Mouse (Mus musculus) embryonic facial prominence, embryonic 14.5 days (tissue): ENCODE results near the gene Swsap1. TPM values are rescaled to one million over a fixed set of nuclear protein-coding genes. Genes with fewer than 3 reads are reported as not detected.
A peak's percentile ranks its signal among the peaks of the same experiment; 100 is the strongest.

Experiments used
- ATAC-seq: fragments of 200-750 bp; cut with Nextera tagmentation; 2 replicates; pipeline ENCODE4 v1.8.0; 2017; ENCODE audit warnings: low read depth, moderate number of reproducible peaks, moderate TSS enrichment
- DNase-seq: peaks from one replicate; pipeline ENCODE4 v3.0.0-alpha.2; 2015; ENCODE audit warnings: low spot score
- H3K27ac ChIP-seq: fragments of 300-500 bp; sonication (generic); replicated peaks from 2 replicates; pipeline ENCODE4 v1.5.1; 2014; ENCODE audit warnings: low read depth, mild to moderate bottlenecking, low read length, moderate library complexity
- H3K27me3 ChIP-seq: fragments of 300-500 bp; sonication (generic); replicated peaks from 2 replicates; pipeline ENCODE4 v1.6.1; 2014; ENCODE audit warnings: low read length; ENCODE audit not compliant: control insufficient read depth, insufficient read depth
- H3K36me3 ChIP-seq: fragments of 300-500 bp; sonication (generic); 2 replicates; pipeline ENCODE4 v1.6.1; 2014; ENCODE audit warnings: low read length, mixed read lengths; ENCODE audit not compliant: control insufficient read depth, insufficient read depth
- H3K4me1 ChIP-seq: fragments of 300-500 bp; sonication (generic); 2 replicates; pipeline ENCODE4 v1.6.1; 2014; ENCODE audit warnings: antibody characterized with exemption, low read length; ENCODE audit not compliant: control insufficient read depth, insufficient read depth
- H3K4me2 ChIP-seq: fragments of 300-500 bp; sonication (generic); 2 replicates; pipeline ENCODE4 v1.6.1; 2014; ENCODE audit warnings: low read depth, mild to moderate bottlenecking, low read length, moderate library complexity, mixed read lengths
- H3K4me3 ChIP-seq: fragments of 300-500 bp; sonication (generic); 2 replicates; pipeline ENCODE4 v1.5.1; 2014; ENCODE audit warnings: low read depth, mild to moderate bottlenecking, low read length
- H3K9ac ChIP-seq: fragments of 300-500 bp; sonication (generic); 2 replicates; pipeline ENCODE4 v1.6.1; 2014; ENCODE audit warnings: low read depth, mild to moderate bottlenecking, low read length, moderate library complexity, mixed read lengths
- H3K9me3 ChIP-seq: fragments of 300-500 bp; sonication (generic); 2 replicates; pipeline ENCODE4 v1.6.1; 2016; ENCODE audit warnings: low read length; ENCODE audit not compliant: control insufficient read depth
- WGBS: fragments of 180-500 bp; shearing (Covaris S2); extraction: QIAGEN DNeasy Blood & Tissue Kit; methylation state at CpG from one replicate; pipeline ENCODE4 v1.1.7; 2014; 5-methylcytosine and 5-hydroxymethylcytosine counted together
- polyA plus RNA-seq: library from polyadenylated mRNA; unstranded; fragments of >200 nt; fragmentation: Nextera tagmentation; extraction: Ambion mirVana; gene quantifications from 2 replicates; pipeline ENCODE4 v1.2.1, GENCODE M21; 2014

The Swsap1 gene
- polyA plus RNA-seq, 1 experiment from 2014 or later: 9.5 TPM

DNA sequence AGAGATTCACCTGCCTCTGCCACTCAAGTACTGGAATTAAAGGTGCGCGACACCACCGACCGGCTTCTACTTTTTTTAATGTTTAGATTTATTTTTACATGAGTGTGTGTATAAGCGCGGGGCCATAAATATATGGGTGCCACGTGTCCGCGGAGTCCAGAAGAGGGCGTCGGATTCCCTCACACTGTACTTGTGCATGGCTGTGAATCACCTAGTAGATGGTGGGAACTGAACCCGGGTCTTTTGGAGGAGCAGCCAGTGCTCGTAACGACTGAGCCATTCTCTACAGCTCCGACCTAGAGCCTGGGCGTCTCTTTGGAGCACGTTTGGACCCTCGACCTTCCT, 358 bp upstream of the Swsap1 start:
- H3K27ac ChIP-seq: peak overlapping the region; percentile 74
- ATAC-seq (peak; percentile 66), DNase-seq (no peak)
- no peaks in the 10 kb centered on the region for H3K9me3 ChIP-seq
- peaks cover 5% of the 10 kb centered on the region; the same call in 1 of the 2 replicates for H3K4me1 ChIP-seq
- peak overlapping the region; percentile 57 for H3K9ac ChIP-seq
- WGBS: 2% methylated on average over 18 of the region's 18 CpGs
- peak overlapping the region; percentile 61 for H3K4me3 ChIP-seq
- peak overlapping the region; percentile 60 for H3K4me2 ChIP-seq
- peaks cover 10% of the 10 kb centered on the region for H3K27me3 ChIP-seq
- no peaks in the 10 kb centered on the region for H3K36me3 ChIP-seq

DNA sequence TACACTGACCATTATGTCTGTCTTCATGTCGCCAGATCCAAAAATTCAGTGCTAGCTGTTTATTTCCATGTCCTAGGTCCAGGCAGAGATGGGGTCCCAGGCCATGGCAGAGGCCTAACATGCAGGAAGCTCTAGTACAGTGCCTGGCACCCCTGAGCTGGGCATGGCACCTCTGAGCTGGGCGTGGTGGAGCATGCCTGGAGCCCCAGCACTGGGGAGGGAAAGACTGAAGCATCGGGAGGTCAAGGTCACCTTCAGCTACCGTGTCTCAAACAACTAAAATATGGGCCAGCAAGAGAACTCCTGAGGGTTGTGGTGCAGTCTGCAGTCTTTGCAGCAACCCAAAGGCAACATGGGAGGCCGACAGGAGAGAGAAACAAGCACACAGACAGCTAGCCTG, 2.8 kb downstream of the Swsap1 start:
- Histone ChIP-seq H3K27ac (no peak overlapping the region), H3K4me3 (no peak overlapping the region), H3K4me2 (no peak overlapping the region), H3K36me3 (no peaks in the 10 kb centered on the region), H3K9ac (no peak overlapping the region), H3K4me1 (peaks cover 13% of the 10 kb centered on the region), H3K9me3 (no peaks in the 10 kb centered on the region), H3K27me3 (peaks cover 42% of the 10 kb centered on the region)
- 79% methylated on average over 5 of the region's 5 CpGs for WGBS
- DNase-seq (no peak), ATAC-seq (no peak)

DNA sequence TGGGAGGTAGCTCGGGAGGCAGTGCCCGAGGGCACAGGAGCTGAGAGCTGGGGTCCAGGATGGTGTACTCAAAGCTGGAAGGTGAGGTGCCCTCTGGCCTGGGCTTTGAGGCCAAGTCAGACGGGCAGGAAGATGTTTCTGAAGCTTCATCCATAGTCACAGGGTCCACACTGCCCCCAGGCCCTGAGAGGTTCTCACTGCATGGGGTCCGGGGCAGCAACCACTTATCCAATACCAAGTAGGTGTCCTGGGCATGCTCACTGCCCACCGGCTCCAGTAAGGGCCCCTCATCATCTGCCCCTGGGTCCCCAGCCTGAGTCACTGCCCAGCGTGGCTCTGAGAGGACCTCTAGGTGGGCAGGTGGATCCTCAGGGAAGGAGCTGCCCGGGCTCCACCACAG, 3.7 kb downstream of the Swsap1 start:
- Histone ChIP-seq H3K27ac (no peak overlapping the region), H3K4me3 (no peak overlapping the region), H3K27me3 (peaks cover 48% of the 10 kb centered on the region), H3K4me2 (no peak overlapping the region), H3K4me1 (peaks cover 13% of the 10 kb centered on the region), H3K9me3 (no peaks in the 10 kb centered on the region), H3K36me3 (no peaks in the 10 kb centered on the region), H3K9ac (no peak overlapping the region)
- ATAC-seq: no peak
- DNase-seq: no peak
- WGBS: 88% methylated on average over 7 of the region's 7 CpGs

DNA sequence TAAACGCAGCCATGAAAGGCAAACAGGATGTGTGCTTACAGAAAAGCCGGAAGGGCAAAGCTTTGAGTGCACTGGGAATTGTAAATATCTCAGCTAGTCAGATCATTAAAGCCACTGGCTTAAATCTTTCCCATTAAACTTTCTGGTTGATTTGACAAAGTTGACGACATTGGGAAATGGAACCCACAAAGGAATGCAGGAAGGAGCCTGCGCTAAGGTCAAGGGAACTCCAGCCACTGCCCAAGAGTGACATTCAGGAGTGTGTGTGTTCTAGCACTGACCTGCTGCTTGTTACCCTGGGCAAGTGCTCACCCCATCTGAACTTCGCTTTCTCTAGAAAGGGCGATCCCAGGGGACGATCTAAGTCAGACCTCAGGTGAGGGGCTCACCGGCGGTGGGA, 4.6 kb downstream of the Swsap1 start:
- Histone ChIP-seq H3K27me3 (peaks cover 48% of the 10 kb centered on the region), H3K4me2 (no peak overlapping the region), H3K9ac (no peak overlapping the region), H3K36me3 (no peaks in the 10 kb centered on the region), H3K9me3 (no peaks in the 10 kb centered on the region), H3K4me3 (no peak overlapping the region), H3K27ac (no peak overlapping the region), H3K4me1 (peaks cover 13% of the 10 kb centered on the region)
- WGBS: 52% methylated on average over 9 of the region's 9 CpGs
- DNase-seq (no peak), ATAC-seq (no peak)

DNA sequence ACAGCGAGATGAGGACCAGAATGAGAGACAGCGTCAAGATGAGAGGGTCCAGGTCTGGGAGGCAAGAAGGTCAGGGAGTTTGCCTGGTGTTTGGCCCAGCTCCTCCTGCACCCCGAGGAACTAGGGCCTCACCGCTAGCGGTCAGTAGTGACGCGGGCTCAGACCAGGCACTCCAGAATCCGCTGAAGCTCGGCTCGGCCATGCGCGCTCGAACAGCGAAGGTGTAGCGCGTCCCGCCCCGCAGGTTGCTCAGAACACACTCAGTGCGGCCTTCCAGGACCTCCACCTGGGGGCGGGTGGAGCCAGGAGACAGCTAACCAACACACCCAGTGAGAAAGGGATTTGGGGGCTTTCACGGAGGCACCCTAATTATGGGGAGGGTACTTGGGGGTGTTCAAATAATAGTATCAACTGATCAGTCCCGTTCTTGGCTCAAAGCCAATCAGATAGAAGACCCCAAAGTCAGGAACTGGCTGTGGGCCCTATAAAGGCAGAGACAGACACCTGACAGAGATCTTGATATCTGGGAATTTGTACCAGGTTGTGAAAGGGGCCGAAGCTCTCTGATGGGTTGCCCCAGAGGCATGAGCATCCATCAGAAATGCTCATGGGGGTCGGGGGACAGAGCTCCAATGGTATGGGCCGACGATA, 5.1 kb downstream of the Swsap1 start:
- WGBS: 10% methylated on average over 26 of the region's 26 CpGs
- no peaks in the 10 kb centered on the region for H3K36me3 ChIP-seq
- H3K27me3 ChIP-seq: peaks cover 48% of the 10 kb centered on the region
- no peak overlapping the region for H3K4me3 ChIP-seq
- ATAC-seq: no peak
- H3K9ac ChIP-seq: no peak overlapping the region
- H3K4me2 ChIP-seq: no peak overlapping the region
- H3K27ac ChIP-seq: no peak overlapping the region
- DNase-seq: no peak
- H3K9me3 ChIP-seq: no peaks in the 10 kb centered on the region
- H3K4me1 ChIP-seq: peaks cover 13% of the 10 kb centered on the region

DNA sequence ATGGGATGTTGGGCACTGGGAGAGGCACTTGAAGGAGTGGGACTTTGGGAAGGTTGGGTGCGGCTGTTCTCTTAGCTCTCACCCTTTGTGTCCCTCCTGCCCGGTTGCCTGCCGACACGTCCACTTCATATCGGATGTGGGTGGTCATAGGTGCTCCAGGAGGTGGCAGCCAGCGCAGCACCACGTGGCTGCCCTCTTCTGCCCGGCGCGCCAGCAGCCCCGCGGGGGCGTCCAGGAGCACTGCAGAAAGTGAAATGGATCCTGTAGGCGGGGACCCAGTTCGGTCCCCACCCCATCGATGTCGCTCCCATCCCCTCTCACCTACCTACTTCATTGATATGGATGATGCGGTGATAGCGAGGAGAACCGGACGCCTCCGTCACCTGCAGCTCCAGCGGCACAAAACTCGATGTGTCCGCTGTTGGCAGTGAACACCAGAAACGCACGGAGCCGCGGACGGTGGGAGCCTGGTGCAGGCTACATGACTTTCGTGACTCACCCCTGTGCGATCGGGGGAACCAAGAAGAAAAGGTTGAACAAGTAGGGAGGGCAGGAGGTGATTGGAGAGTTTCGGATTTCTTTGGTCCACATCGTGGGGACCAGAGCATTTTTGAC, 5.9 kb downstream of the Swsap1 start:
- WGBS: 2% methylated on average over 28 of the region's 35 CpGs
- H3K36me3 ChIP-seq: no peaks in the 10 kb centered on the region
- peak overlapping the region; percentile 51 for H3K4me3 ChIP-seq
- DNase-seq: no peak
- H3K27me3 ChIP-seq: peaks cover 48% of the 10 kb centered on the region
- peaks cover 10% of the 10 kb centered on the region for H3K4me1 ChIP-seq
- no peak for ATAC-seq
- H3K27ac ChIP-seq: no peak overlapping the region
- H3K9ac ChIP-seq: peak overlapping the region; percentile 14; the same call in 1 of the 2 replicates
- peak overlapping the region; percentile 91 for H3K4me2 ChIP-seq
- no peaks in the 10 kb centered on the region for H3K9me3 ChIP-seq

DNA sequence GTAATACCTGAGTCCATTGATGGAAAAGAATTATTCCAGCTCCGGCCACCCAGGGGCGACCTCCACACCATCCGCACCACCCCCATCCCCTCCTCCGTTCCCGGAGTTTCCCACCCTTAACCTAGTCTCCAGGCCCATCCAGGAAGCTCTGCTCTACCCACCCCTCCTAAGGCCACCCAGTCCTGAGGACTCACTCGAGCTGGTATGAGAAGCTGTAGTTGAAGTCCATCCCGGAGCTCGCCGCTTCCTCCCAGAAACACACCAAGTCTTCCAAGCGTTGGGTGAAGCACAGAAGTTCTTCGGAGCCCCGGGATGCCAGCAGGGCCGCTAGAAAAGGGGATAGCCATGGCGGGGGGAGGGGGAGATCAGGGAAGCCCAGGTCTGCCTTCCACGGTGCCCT, 6.5 kb downstream of the Swsap1 start:
- ATAC-seq: no peak
- no peak for DNase-seq
- Histone ChIP-seq H3K27ac (no peak overlapping the region), H3K36me3 (no peaks in the 10 kb centered on the region), H3K9me3 (no peaks in the 10 kb centered on the region), H3K4me3 (peak overlapping the region; percentile 51), H3K9ac (peak overlapping the region; percentile 55), H3K4me1 (peaks cover 8% of the 10 kb centered on the region), H3K27me3 (peaks cover 48% of the 10 kb centered on the region), H3K4me2 (peak overlapping the region; percentile 91)
- 2% methylated on average over 13 of the region's 15 CpGs for WGBS

DNA sequence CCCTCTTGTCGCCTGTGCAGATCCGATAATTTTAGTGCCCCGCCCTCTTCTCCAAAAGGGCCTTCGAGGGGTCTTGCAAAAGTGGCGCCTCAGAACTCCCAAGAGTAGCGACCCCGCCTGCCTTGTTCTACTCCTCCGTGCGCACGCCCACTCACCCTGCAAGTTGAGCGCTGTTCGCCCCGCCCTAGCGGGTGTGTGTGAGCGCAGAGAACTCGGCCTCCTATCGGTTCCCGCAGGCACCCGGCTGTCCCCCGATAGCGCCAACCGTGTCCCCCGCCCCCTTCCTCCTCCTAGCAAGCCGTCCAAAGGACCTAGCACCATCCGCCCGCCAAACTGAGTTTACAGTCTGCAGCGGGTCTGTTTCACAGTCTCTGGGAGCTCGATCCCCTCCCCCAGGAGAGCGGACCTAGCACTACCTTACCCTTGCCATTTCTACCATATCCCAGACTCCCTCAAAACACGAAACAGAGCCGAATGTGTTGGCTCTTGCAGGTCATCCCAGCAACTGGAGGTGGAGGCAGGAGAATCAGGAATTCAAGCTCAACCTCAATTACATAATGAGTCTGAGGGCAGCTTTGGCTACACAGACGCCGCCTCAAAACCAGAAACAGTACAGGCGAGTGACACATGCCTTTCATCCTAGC, 7.0 kb downstream of the Swsap1 start:
- peak; percentile 86 for ATAC-seq
- 2% methylated on average over 27 of the region's 34 CpGs for WGBS
- peak; percentile 88 for DNase-seq

More for the DNA sequence above, 7.0 kb downstream of the Swsap1 start:
- no peak overlapping the region for H3K27ac ChIP-seq
- no peaks in the 10 kb centered on the region for H3K36me3 ChIP-seq
- H3K4me2 ChIP-seq: peak overlapping the region; percentile 91
- H3K4me3 ChIP-seq: peak overlapping the region; percentile 51
- H3K9ac ChIP-seq: peak overlapping the region; percentile 55
- H3K9me3 ChIP-seq: no peaks in the 10 kb centered on the region
- peaks cover 8% of the 10 kb centered on the region for H3K4me1 ChIP-seq
- H3K27me3 ChIP-seq: peaks cover 48% of the 10 kb centered on the region
